Mouse (Mus musculus) urinary bladder, adult 18-20 months (tissue): ENCODE measurements at regions not wholly inside any gene's neighbourhood (a gene's known extent, or its start where the extent isn't known, plus 50 kb on each side); places are given as distances from the start of the nearest gene placed in this dataset.

Experiments
- DNase-seq, 2 experiments: peaks; one replicate each; pipeline ENCODE4 v3.0.0; 2022; ENCODE audit warnings: low spot score in 2 of 2, mixed read lengths in 2 of 2

GRCm38 (mm10) chr4:125882531-125882930, 141.8 kb upstream of the Csf3r start:
- DNase-seq: no peak

DNA sequence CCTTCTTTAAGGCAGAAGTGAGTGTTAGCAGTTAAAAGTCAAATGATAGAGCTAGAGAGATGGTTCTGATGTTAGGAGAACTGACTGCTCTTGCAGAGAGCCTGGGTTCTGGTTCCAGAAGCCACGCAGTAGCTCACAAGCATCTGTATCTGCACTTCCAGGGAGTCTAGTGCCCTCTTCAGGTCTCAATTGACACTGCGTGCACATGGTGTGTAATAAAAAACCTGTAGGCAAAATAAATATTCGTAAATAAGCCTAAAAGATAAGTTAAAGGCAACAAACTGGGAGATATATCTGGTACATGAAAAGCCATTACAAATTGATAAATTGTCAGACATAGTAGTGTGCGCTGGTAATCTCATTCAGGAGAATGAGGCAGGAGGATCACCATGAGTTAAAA, 133.8 kb upstream of the Csf3r start:
- DNase-seq: no peak

GRCm38 (mm10) chr4:125893139-125893538, 131.2 kb upstream of the Csf3r start:
- no peak for DNase-seq

DNA sequence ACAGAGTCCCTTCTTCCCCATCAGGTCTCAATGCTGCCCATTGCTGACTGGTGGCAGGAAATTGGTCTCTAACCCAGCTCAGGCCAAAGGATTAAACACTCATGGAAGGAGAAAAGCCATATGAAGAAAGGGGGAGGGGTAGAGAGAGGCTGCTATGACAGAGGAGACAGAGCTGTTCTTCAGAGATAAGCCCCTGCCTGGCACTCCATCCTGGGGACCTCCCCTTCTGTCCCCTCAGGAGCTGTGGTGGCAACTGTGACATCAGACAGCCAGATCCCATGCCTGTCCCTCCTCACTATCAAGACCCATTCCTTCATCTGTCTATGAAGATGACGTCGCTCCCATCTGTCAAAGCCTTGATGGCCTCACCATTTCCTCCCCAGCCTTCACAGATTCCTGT, 126.6 kb upstream of the Csf3r start:
- DNase-seq: no peak

DNA sequence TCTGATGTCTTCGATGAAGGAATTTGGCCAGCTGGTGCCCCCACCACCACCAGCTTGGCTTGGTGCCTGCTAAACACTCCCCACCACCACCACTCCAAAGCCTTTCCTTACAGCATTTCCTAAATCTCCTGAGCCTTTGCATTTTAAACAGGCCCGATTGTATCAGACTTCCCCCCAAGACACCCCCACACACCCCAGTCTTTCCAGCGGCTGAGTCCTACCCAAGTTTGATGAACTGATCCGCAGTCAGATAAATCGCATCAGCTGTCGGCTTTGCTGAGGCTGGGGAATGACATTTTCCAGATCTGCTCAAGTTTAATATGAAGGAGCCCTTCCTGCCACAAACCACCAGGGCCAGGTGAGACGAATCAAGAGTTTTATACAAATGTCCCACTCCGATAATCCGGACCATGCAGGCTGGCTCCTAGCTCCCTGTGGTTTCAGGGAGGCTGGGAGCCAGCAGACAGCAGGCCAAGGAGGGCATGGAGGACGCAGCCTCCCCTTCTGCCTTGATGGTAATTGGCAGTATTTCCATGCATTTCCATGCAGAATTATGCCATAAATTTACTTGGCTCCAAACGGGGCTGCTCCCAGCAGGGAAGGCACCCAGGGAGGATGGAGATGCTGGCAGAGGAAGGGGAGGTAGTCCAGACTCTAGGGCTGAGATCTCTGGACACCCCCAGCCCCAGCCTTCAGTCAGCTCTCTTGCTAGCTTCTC, 125.6 kb upstream of the Csf3r start:
- DNase-seq: no peak

DNA sequence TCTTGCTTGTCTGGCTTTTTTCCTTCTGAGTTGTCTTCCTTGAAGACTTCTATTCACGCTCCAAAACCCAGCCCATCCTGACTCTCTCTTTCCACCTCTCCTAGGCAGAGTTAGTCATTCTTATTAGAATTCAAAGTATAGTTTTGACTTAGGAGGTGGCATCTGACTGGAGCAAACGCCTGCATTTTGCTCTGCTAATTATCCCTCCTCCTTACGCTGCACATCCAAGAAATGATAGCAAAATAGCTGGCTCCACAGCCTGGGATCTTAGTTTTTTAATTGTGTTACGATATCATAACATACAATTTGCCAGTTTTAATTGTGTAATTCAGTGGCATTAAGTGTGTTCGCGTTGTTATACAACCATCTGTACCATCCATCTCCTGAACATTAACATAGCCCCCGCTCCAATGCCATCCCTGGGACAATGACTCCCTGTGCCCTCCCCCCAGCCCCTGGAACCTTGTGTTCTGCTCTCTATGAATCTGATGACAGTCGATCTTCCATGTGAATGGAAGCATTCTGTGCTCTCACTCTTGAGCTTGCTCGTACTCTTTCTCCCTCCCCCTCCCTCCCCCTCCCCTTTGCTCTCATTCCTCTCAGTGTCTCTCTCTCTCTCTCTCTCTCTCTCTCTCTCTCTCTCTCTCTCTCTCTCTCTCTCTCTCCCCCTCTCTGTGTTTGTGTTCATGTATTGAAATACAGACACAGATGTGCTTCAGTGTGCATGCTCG, 122.6 kb upstream of the Csf3r start:
- no peak for DNase-seq

DNA sequence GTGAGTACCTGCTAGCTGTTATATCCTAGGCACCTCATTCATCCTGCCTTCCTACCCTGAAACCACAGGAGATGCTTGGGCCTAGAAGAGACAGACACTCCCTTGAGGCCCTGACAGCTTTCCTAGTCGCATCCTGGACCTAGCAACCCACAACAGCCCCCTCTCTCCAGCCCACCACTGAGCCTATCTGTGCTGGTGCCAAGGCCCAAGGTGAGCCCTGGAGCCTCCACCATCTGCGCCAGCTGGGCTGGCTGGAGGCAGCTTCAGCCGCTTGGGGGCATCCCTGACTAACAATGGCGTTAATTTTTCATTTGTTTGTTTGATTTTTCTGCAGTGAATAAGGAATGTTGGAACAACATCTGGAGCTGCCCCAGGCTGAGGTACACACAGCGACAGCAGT, 118.1 kb upstream of the Csf3r start:
- DNase-seq: no peak

- no peak for DNase-seq
These were observed 115.4 kb upstream of the Csf3r start for GRCm38 (mm10) chr4:125908901-125909300.

GRCm38 (mm10) chr4:125911541-125912270, 112.6 kb upstream of the Csf3r start:
- no peak for DNase-seq

- DNase-seq: peak; percentile 6 to 10
These were observed 111.8 kb upstream of the Csf3r start for GRCm38 (mm10) chr4:125912444-125913049.

GRCm38 (mm10) chr4:125915166-125915565, 109.2 kb upstream of the Csf3r start:
- DNase-seq: no peak

DNA sequence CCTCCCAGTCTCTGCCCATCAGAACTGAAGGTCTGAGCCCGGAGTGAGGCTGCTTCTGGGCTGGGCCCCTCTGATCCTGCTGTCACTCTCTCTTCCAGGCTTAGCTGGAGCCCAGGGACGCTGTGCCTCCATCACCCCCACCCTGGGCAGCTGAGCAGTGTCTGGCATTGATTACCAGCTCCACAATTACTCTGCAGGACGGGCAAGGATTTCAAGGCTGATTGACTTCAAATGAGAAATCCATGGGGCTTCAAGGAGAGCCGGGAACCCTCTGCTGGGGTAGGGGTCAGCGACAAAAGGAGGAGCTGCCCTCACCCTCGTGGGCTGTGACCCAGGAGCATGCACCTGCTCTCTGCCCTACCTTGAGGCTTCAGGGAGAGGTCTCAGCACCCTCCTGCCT, 107.1 kb upstream of the Csf3r start:
- DNase-seq: no peak

DNA sequence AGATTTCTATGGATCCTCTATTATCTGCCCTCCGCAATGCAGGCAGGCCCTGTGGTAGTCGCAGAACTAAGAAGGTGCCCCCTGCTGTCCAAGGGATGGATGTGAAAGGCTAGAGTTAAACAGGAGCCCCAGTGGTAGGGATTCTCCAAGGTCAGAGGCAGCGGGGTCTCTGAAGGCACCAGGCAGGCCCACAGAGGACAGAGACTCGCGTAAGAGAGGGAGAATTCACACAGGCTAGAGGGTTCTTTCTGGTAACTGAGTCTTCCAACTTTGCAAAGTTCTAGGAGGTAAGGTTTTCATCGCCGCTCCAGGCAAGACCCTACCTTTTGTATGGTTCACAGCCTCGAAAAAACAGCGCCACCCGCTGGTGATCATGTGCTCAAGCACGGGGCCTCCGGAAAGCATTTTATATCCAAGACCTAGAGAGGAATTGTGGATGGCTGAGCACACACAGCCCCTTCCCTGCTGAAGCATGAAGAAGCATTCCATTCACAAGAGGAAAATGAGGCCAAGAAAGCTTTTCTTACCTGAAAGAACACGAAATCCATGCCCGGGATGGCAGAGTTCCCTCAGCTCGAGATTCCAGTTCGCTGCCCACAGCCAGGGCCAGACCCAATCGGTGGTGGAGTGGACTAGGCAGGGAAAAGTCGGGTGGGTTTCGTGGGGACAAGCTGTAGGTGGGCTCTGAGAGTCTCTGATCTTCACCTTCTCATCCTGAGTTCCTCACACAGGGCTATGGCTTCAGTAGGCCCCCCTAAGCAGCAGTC, 102.6 kb upstream of the Csf3r start:
- peak in 1 of 2 experiments; percentile 21 for DNase-seq

GRCm38 (mm10) chr4:125922317-125922878, 102.0 kb upstream of the Csf3r start:
- no peak for DNase-seq

GRCm38 (mm10) chr4:125923225-125923624, 101.1 kb upstream of the Csf3r start:
- DNase-seq: no peak

- DNase-seq: no peak
These were observed 96.2 kb upstream of the Csf3r start for GRCm38 (mm10) chr4:125928196-125928595.

- no peak for DNase-seq
These were observed 95.1 kb upstream of the Csf3r start for GRCm38 (mm10) chr4:125929122-125929772.

GRCm38 (mm10) chr4:125930764-125931163, 93.6 kb upstream of the Csf3r start:
- DNase-seq: no peak

GRCm38 (mm10) chr4:125931321-125931720, 93.0 kb upstream of the Csf3r start:
- DNase-seq: no peak

DNA sequence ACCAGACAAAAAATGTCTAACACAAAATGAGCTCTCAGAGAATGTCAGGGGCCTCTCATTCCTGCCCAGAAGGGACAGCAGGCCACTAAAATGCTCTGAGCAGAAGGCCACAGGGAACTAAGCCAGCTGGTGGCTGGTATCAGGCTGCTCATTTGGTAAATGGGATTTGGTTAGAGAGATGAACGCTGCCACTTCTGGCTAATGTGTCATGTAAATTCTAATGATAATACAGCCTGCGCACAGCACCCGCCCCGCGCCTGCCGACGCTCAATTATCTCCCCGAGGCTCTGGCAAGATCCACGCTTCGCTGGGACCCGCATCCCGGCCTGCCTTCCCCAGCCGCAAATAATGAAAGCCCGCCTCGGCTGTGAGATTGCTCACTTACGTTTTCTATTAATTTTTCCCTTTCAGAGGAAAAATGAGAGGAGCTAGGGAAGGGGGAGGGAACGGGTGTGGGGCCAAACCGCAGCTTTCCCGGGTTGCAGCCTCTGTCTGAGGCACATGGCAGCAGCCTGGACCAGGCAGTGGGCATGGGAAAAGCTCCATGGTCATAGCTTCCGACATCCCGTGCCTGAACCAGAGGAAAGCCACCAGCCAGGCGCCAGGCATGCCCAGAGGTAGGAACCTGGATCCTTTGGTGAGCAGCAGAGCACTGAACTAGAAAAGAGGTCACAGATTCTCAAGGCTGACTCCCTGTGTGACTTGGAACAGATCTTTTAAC, 92.2 kb upstream of the Csf3r start:
- DNase-seq: no peak
